Mouse (Mus musculus): Measurements from ENCODE around the gene Pck2.

Pck2 gene

GRCm38 (mm10) chr14:55571760-55572159, 31.7 kb downstream of the Pck2 start:
- DNase-seq (ENCODE audit: extremely low read depth, insufficient read length, low spot score), result no peak

- no peak for DNase-seq (ENCODE audit: extremely low read depth, insufficient read length, low spot score)
Measured at GRCm38 (mm10) chr14:55575302-55575701, 35.2 kb downstream of the Pck2 start, which contains the start of gene Fitm1. TSS of gene Fitm1 (plus strand) at chr14:55575617.

- no peak for DNase-seq (ENCODE audit: extremely low read depth, insufficient read length, low spot score)
Measured at GRCm38 (mm10) chr14:55575711-55576110, 35.6 kb downstream of the Pck2 start.

- no peak for DNase-seq (ENCODE audit: extremely low read depth, insufficient read length, low spot score)
Measured at GRCm38 (mm10) chr14:55576376-55576775, 36.3 kb downstream of the Pck2 start.

GRCm38 (mm10) chr14:55577871-55578667, 38.0 kb downstream of the Pck2 start, which contains the start of gene Psme1:
TSS of gene Psme1 (plus strand) at chr14:55578123.
- peak; percentile 83 for DNase-seq (ENCODE audit: extremely low read depth, insufficient read length, low spot score)

- no peak for DNase-seq (ENCODE audit: extremely low read depth, insufficient read length, low spot score)
Measured at GRCm38 (mm10) chr14:55578668-55579269, 38.7 kb downstream of the Pck2 start.

GRCm38 (mm10) chr14:55579511-55580496, 39.7 kb downstream of the Pck2 start:
- no peak for DNase-seq (ENCODE audit: extremely low read depth, insufficient read length, low spot score)

GRCm38 (mm10) chr14:55580731-55581130, 40.7 kb downstream of the Pck2 start:
- no peak for DNase-seq (ENCODE audit: extremely low read depth, insufficient read length, low spot score)

GRCm38 (mm10) chr14:55581981-55582681, 42.1 kb downstream of the Pck2 start:
- DNase-seq (ENCODE audit: extremely low read depth, insufficient read length, low spot score), result no peak

- DNase-seq (ENCODE audit: extremely low read depth, insufficient read length, low spot score), result no peak
Measured at GRCm38 (mm10) chr14:55584303-55584701, 44.2 kb downstream of the Pck2 start.

GRCm38 (mm10) chr14:55584702-55585565, 44.9 kb downstream of the Pck2 start, which contains the start of gene Emc9:
TSS of gene Emc9 (minus strand) at chr14:55585302.
- DNase-seq (ENCODE audit: extremely low read depth, insufficient read length, low spot score), result peak; percentile 69

GRCm38 (mm10) chr14:55585566-55585960, 45.5 kb downstream of the Pck2 start:
- DNase-seq (ENCODE audit: extremely low read depth, insufficient read length, low spot score), result no peak

- no peak for DNase-seq (ENCODE audit: extremely low read depth, insufficient read length, low spot score)
Measured at GRCm38 (mm10) chr14:55586149-55586548, 46.1 kb downstream of the Pck2 start.

GRCm38 (mm10) chr14:55589271-55589670, 49.2 kb downstream of the Pck2 start:
- DNase-seq (ENCODE audit: extremely low read depth, insufficient read length, low spot score), result no peak

GRCm38 (mm10) chr14:55589771-55590448, 49.8 kb downstream of the Pck2 start:
- no peak for DNase-seq (ENCODE audit: extremely low read depth, insufficient read length, low spot score)

- DNase-seq (ENCODE audit: extremely low read depth, insufficient read length, low spot score), result peak; percentile 92
Measured at GRCm38 (mm10) chr14:55590748-55591330, 50.8 kb downstream of the Pck2 start, which contains the start of gene Psme2. TSS of gene Psme2 (minus strand) at chr14:55591113.

GRCm38 (mm10) chr14:55591331-55591891, 51.3 kb downstream of the Pck2 start, which contains the start of gene Rnf31:
TSS of gene Rnf31 (plus strand) at chr14:55591708.
- DNase-seq (ENCODE audit: extremely low read depth, insufficient read length, low spot score), result peak; percentile 90

GRCm38 (mm10) chr14:55592226-55592625, 52.2 kb downstream of the Pck2 start:
- no peak for DNase-seq (ENCODE audit: extremely low read depth, insufficient read length, low spot score)
